Mouse (Mus musculus): ENCODE measurements around the gene Zxdc.

Zxdc gene

DNA sequence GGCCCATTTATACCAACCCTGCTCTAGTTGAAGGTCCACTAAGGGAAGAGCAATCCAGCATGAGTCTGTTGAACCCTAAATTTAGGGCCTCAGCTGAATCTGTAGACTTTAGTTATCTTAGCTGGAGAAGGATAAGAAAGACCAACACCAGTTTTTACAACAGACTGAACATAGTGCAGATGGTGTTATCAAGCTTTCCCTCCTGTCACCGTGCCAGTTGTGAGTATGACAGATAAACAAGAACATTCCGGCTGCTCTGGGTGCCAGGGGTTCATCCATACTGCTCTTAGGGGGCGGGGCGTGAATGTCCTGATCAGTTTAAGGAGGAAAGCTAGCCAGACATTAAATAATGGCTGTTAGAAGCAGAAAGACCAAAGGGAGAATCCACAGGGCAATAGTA is 5.4 kb downstream of the Zxdc start:
- no peak for DNase-seq (ENCODE audit: extremely low spot score, low spot score)

- no peak for DNase-seq (ENCODE audit: extremely low spot score, low spot score)
Measured at GRCm38 (mm10) chr6:90377708-90378107, 8.4 kb downstream of the Zxdc start.

DNA sequence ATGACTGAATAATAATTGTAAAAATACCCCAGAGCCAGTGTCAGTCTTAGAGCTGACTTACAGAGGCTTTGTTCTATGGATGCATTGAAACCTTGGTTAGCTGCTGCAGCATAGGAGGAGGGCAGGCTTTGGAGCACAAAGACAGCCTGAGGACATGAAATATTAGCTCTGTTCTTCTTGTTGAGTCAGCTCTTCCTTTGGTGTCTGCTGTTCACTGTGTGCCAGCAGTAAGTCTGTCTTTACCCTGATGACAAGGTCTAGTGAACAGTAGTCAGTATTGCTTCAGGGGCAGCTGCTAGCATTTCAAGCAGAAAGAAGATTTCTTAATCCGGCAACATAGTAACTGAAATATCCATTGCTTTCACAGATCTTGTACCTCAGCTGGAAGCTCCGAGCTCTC is 12.2 kb downstream of the Zxdc start:
- no peak for DNase-seq (ENCODE audit: extremely low spot score, low spot score)

DNA sequence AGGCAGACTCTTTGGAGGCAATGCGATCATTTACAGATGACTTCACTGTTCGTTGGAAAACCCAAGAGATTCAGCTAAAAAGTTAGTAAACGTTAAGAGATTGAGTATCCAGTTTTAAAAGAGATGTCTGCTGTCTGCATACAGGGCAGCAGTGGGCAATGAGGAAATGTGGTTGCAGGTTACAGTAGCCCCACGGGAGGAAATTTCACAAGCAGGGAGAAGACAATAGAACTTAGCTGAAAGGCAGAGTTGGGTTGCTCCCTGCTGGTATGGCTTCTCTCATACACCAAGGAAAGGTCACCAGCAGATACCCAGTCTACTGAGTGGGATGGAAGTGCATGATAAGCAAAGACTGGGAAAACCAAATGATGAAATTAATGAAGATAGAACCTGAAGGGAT is 21.3 kb downstream of the Zxdc start:
- no peak for DNase-seq (ENCODE audit: extremely low spot score, low spot score)

DNA sequence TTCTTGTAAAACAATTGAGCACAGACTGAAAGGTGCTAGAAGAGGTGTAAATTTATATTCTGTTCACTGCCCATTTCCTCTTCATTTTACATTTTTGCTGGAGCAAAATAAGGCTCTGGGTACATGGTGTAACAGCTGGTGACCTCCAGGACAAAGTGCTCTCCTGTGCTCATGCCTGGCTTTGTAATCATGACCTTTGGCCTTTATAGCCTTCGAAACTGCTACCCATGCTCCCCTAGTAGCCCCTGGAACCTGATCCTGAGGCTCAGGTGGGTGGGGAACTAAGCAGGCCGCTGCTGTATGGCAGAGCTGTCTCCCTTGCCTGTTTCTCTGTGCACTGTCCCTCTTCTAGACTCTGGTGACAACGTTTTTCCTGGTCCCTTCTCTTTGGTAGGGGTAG is 24.7 kb downstream of the Zxdc start:
- DNase-seq (ENCODE audit: extremely low spot score, low spot score): no peak

- DNase-seq (ENCODE audit: extremely low spot score, low spot score): no peak
Measured at GRCm38 (mm10) chr6:90395751-90396150, 26.5 kb downstream of the Zxdc start.

DNA sequence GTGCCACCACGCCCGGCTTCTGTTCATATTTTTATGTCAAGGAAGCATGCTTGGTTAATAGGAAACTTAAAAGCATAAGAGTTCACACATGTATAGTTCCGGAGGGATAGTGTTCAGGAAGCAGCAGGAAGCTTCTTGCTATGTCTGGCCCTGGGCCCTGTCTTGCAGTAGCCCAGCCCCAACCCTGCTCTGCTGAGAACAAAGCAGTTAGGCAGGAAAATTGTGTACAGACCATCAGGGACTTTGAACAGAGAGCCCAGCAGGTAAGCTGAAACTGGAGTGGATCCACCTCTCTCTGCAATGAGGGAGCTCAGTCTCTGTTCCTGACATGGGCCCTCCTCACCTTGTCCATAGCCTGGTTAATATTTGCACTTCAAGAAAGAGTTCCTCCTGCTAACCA is 28.0 kb downstream of the Zxdc start:
- DNase-seq (ENCODE audit: extremely low spot score, low spot score): no peak

DNA sequence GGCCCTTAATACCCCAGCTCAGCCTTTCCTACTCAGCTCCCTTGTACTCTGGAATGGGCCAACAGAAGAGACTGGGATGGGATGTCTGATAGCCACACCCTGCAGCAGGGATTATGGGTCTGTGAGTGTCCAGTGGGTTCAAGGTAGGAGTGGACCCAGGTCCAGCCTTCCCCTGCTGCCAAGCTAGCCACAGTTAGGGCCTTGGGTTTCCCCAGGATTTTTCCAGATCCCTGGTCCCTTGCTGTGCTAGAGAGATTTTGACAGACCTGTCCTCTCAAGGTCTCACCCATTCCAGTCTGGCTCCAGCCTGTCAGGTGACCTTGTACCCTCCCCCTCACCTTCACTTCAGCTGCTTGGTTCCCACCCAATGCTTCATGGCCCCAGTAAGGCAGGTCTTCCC is 39.3 kb downstream of the Zxdc start:
- no peak for DNase-seq (ENCODE audit: extremely low spot score, low spot score)

GRCm38 (mm10) chr6:90410972-90411371 is 41.7 kb downstream of the Zxdc start:
- no peak for DNase-seq (ENCODE audit: extremely low spot score, low spot score)

DNA sequence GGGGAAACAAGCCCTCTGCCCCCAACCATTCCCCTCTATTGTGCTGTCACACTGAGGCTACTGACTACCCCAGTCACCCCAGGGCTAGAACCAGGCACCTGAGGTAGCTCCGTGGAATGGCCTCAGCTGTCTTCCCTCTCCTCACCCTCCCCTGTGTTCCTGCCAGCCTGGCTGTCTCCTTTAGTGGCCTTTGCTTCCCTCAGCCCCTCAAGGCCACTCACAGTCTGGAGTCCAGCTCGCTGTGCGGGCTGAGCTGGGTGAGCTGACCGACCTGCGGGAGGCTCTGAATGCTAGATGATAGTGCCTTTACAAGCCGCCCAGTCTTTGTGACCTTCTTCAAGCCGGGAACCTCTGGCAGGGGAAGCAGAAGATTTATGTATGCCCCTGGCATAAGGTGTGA is 42.6 kb downstream of the Zxdc start:
- DNase-seq (ENCODE audit: extremely low spot score, low spot score): no peak

DNA sequence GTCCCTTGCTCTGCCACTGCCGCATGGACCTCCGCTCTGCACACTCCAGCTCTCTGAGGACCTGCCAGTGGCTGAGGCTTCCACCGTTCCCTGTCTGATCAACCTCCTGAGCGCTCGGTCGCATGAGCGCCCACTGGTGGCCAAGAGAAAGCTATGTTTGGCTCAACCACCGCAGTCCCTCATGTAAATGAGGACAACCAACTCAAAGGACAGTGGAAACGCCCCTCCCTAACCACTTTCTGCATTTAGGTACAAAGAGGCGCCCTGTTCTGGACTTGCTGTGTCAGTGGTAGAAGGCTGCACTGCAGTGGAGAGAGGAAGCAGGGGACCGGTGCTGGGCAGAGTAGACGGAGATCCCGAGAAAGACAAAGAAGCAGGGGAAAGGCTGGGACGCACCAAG is 53.3 kb downstream of the Zxdc start:
- peak; percentile 79 for DNase-seq (ENCODE audit: extremely low spot score, low spot score)

DNA sequence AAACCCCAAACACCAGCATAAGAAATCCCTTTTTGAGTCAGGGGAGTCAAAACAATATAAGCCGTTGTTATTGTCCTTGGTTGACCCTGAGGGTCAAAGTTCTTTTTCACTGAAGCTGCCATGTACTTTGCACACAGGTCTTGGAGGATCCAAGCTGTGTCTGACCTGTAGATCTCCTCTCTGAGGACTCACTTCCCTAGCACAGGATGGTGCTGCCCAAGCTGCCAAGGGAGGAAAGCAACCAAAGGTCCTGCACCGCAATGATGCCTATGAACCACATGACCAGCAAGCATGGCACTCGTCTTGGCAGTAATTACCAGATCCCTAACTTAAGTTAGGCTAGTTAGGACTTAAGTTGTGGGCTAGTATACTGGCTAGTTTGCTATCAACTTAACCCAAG is 56.1 kb downstream of the Zxdc start:
- no peak for DNase-seq (ENCODE audit: extremely low spot score, low spot score)

GRCm38 (mm10) chr6:90426003-90426402 is 56.7 kb downstream of the Zxdc start:
- DNase-seq (ENCODE audit: extremely low spot score, low spot score): no peak

GRCm38 (mm10) chr6:90428380-90428974 is 59.2 kb downstream of the Zxdc start, which contains the start of gene Cfap100:
Gene Cfap100 (minus strand): TSS chr6:90428797.
- peak; percentile 77 for DNase-seq (ENCODE audit: extremely low spot score, low spot score)

GRCm38 (mm10) chr6:90429911-90430310 is 60.6 kb downstream of the Zxdc start:
- no peak for DNase-seq (ENCODE audit: extremely low spot score, low spot score)

DNA sequence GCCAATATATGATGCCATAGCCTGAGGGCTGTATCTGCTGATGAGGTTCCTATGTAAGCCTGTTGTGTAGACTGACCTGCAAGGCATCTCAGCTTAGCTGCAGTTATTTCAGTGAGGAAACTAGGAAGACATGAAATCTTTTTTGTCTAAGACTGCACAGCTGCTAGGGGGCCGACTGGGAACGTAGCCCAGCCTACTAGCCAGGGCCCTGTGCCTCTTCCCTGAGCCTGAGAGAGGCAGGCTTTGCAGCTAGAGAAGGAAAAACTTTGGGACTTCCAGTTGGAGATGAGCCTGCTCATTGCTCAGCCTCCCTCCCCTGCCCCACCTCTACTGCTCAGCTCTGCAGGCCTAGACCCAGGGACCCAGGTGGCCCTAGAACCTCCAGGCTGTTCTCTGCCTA is 62.2 kb downstream of the Zxdc start:
- no peak for DNase-seq (ENCODE audit: extremely low spot score, low spot score)

- no peak for DNase-seq (ENCODE audit: extremely low spot score, low spot score)
Measured at GRCm38 (mm10) chr6:90434687-90435086, 65.4 kb downstream of the Zxdc start.

DNA sequence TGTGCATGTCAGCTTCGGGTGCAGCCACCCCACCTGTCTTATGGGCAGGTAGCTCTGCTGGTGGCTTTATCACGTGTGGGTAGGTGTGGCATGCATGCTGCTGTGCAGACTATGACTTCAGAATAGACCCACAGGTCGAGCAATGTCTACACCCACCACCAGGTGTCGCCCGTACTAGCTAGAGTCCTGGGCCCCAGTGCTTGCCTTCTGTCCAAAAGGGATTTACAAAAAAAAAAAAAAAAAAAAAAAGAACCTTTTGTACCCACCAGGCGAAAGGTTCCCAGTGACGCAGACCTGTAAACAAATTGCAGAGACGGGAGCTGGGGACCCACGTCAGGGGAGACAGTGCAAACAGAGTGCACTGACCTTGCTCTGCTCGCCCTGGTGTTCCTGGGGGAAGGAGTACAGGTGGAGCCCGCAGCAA is 65.9 kb downstream of the Zxdc start:
- peak; percentile 64 for DNase-seq (ENCODE audit: extremely low spot score, low spot score)

- no peak for DNase-seq (ENCODE audit: extremely low spot score, low spot score)
Measured at GRCm38 (mm10) chr6:90436192-90436907, 67.1 kb downstream of the Zxdc start.

- no peak for DNase-seq (ENCODE audit: extremely low spot score, low spot score)
Measured at GRCm38 (mm10) chr6:90437041-90437440, 67.7 kb downstream of the Zxdc start.

DNA sequence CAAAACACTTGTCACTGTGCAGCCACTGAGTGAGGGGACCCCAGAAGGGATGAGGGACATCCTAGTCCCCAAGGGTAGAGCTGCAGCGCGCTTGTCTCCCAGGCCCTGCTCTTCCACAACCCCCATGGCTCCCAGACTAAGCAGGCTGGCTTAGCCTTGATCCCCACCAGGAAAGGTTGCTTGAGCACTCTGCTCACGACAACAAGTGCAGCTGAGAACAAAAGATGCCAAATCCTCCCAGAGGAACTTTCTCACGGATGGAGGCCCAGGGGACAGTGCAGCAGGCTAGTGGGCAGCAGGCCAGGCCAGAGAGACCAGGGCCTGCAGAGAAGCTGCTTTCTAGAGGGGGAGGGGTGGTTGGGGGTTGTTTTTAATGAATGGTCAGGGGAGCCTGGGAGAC is 77.6 kb downstream of the Zxdc start:
- DNase-seq (ENCODE audit: extremely low spot score, low spot score): no peak

GRCm38 (mm10) chr6:90450179-90450578 is 80.9 kb downstream of the Zxdc start:
- DNase-seq (ENCODE audit: extremely low spot score, low spot score): peak; percentile 57

DNA sequence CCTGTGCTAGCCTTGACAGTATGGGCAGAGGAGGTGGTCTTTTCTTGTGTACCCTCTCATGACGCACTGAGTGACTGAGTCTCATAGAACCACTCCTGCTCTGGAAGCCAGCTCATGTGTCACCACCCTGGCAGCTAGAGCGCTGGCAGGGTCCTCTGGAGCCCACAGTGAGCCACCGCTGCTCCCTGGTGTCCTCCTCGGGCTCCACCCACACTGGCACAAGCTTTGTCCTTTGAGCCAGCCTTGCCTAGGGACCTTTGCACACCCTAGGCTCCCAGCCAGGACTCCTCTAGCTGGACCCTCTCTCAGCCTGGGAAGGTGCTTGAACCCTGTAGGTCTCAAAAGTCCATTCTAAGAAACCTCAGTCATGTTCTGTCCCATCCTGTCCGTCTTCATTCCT is 81.4 kb downstream of the Zxdc start:
- no peak for DNase-seq (ENCODE audit: extremely low spot score, low spot score)
